Mouse (Mus musculus) MEL-GATA-1-ER (cell line): ENCODE results near the gene P3h2.

Experiments used
- DNase-seq: peaks from one replicate; pipeline ENCODE4 v3.0.0-alpha.2; 2012; ENCODE audit warnings: low read depth; ENCODE audit errors: extremely low read depth

The P3h2 gene

GRCm38 (mm10) chr16:26105115-26105974, at the start of gene P3h2:
Gene P3h2, minus strand, starts transcription at chr16:26105784.
- no peak for DNase-seq

DNA sequence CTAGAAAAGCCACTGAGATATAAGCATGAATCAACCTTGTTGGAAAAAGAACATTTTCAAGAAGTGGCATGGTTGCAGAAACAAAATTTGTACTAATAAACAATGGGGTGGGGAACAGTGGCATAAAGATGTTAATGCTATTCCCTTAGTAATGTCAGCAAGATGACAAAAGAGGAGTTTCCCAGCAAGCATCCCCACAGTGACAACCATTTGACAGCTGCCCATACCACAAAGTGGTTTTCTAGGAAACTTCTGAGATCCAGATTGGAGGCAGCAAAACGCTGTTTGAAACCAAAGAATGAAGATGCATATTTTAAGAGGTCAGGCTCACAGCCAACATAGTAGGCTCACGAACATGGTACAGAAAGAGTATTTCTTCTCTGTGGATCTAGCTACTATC, 46.7 kb upstream of the P3h2 start:
- no peak for DNase-seq

DNA sequence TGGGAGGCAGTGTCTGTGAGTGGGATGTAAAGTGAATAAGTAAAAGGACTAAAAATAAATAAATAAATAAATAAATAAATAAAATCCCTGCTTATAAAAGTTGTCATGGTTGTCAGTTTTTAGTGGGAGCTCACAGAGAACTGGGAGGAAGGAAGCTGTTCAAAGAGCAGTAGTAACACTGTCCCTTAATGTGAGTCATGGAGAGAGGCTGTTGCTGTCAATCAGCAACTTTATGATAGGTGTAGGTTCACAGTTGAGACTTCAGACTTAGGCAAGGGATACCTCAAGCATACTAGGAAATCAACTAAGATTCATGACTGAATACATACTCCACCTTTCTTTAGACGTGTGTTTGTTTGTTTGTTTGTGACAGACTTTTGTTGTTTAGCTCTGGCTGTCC, 45.4 kb upstream of the P3h2 start:
- no peak for DNase-seq

- no peak for DNase-seq
These were observed 41.3 kb upstream of the P3h2 start for GRCm38 (mm10) chr16:26146853-26147252.

- DNase-seq, result no peak
These were observed 25.5 kb upstream of the P3h2 start for GRCm38 (mm10) chr16:26131126-26131525.

GRCm38 (mm10) chr16:26106618-26107017, 1.0 kb upstream of the P3h2 start:
- DNase-seq, result no peak

DNA sequence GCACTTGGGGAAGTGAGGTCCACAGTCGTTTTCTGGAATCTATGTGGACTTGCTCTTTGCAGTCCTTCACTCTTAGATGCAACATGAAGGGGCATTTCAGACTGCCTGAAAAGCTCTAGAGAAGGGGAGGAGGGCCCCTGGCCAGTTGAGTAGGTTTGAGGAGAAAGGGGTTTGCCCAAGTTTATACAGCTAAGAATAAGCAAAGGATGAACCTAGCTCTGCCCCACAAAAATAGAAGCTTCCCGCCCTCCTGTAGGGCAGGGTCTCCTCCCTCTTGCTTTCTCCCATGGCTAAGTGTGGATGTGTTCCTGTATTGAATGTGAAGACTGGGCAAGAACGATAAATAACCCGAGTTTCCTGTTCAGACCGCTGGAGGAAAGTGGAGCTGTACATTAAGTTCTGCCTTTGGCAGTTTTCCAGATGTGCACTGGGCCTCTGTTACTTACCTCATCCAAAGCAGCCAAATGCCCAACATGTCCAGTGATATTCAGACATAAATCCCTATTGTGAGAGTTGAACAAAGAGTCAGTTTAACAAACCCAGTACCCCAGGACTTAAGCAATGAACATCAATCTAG, 545 bp upstream of the P3h2 start:
- no peak for DNase-seq

GRCm38 (mm10) chr16:26104274-26104673, 1.3 kb downstream of the P3h2 start:
- no peak for DNase-seq

- DNase-seq, result no peak
These were observed 2.7 kb downstream of the P3h2 start for GRCm38 (mm10) chr16:26102856-26103255.

DNA sequence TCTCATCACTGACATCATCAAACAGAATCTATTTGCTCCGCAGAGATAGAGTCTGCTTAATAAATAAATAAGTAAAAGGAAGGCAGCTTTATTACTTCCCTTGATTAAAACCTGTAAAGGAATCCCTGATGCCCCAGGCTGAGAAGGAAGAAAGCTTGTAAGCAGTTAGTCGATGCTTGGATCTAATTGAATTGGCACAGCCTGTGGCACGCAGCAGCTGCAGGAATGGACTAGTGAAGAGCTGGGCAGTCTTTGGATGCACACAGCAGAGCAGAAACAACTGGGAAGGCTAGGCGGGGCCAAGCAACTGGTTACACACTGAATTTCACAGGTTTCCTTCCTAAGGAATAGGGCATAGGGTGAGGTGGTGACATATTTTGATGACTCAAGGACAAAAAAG, 5.4 kb downstream of the P3h2 start:
- no peak for DNase-seq

DNA sequence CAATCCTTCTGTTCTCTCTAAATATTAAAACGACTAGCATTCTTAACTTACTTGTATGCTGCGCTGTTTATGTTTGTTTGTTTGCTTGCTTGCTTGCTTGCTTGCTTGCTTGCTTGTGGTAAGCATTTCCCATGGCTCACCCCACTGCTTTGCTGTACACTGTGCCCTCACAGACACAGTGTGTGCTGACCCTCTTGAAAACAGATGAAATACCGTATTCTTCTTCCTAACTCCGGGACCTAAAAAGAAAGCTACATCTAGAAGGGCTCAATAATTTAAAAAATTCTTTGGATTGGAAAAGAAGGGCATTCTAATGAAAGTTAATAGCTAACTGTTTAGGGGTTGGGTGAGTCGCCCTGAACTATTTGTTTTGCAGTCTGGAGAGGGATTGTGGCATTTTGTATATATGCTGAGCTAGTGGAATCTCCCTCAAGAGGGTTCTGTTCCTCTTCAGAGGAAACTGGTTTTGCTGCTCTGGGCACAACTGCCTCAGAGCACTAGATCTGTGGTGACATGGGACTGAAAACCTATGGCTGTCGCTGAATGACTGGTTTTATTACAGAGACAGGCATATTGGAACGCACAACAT, 9.8 kb downstream of the P3h2 start:
- no peak for DNase-seq

DNA sequence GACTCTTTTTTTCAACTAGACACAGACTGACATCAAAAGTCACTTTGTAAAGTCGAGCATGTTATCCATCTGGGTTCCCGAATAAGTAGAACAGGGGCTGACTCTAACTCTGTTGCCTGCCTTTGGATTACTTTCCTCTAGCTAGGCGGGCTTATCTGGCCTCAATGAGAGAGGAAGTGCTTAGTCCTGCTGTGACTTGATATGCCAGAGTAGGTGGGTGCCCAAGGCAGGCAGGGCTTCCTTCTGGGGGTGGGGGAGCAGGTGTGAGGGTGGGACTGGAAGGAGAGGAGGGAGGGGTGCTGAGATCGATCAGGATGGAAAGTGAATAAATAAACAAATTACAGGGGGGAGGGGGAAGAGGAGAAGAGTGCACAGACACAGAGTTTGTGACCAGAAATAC, 11.7 kb downstream of the P3h2 start:
- peak; percentile 50 for DNase-seq

- DNase-seq, result no peak
These were observed 16.6 kb downstream of the P3h2 start for GRCm38 (mm10) chr16:26088976-26089375.

DNA sequence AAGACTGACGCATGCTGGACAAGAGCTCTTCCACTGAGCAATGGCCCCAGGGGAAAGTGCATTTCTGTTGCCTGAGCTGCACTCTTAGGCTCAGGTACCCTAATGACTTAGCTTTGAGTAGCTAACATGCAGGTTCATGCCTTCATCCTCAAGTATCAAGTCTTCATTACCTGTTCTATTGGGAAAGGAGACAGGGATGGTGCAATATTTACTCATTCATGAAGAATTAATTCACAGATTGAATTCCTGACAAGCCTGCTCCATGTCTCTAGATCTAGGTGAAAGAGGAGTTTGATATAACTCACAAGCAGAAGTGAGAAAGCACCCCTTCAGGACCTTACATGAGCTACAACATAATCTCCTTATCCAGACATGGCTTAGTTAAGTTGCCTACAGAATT, 17.3 kb downstream of the P3h2 start:
- DNase-seq, result no peak

- no peak for DNase-seq
These were observed 18.6 kb downstream of the P3h2 start for GRCm38 (mm10) chr16:26086955-26087354.

- no peak for DNase-seq
These were observed 20.4 kb downstream of the P3h2 start for GRCm38 (mm10) chr16:26085160-26085559.

- no peak for DNase-seq
These were observed 22.8 kb downstream of the P3h2 start for GRCm38 (mm10) chr16:26082831-26083230.

- DNase-seq, result no peak
These were observed 23.2 kb downstream of the P3h2 start for GRCm38 (mm10) chr16:26082391-26082790.

GRCm38 (mm10) chr16:26078923-26079351, 26.6 kb downstream of the P3h2 start:
- DNase-seq, result no peak

- DNase-seq, result no peak
These were observed 27.5 kb downstream of the P3h2 start for GRCm38 (mm10) chr16:26078100-26078422.

- DNase-seq, result no peak
These were observed 28.1 kb downstream of the P3h2 start for GRCm38 (mm10) chr16:26077246-26078099.

DNA sequence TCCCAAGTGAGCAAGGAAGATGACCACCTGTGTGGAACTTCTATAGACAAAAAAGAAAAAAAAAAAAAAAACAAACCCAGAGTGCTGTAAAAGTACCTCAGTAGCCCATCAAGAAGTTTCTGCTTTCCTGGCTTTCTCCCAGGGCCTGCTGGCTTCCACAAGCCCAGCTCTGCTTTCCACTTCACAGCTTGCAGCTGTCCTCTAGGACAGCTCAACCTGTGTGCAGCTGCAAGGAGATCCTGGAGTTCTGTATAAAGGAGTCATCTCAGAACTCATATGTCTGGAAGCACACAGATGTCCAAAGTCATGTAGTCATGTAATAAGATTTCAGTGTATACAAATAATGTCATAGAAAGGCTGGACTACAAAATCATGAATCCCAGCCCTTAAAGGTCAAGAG, 30.5 kb downstream of the P3h2 start:
- DNase-seq, result no peak
